Mouse (Mus musculus) kidney, embryonic 16.5 days (tissue): Measurements from ENCODE around the gene Selenos. TPM values are rescaled to one million over a fixed set of nuclear protein-coding genes. Genes with fewer than 3 reads are reported as not detected.

Experiments used
- ATAC-seq: fragments of 200-750 bp; cut with Nextera tagmentation; 2 replicates; pipeline ENCODE4 v1.8.0; 2017; ENCODE audit warnings: moderate TSS enrichment; ENCODE audit not compliant: low FRiP score, low TSS enrichment
- H3K27ac ChIP-seq: fragments of 300-500 bp; sonication (generic); 2 replicates; pipeline ENCODE4 v1.5.1; 2014; ENCODE audit warnings: low read length
- H3K27me3 ChIP-seq: fragments of 300-500 bp; sonication (generic); 2 replicates; pipeline ENCODE4 v1.6.1; 2014; ENCODE audit warnings: low read length, control low read depth, mixed read lengths; ENCODE audit not compliant: insufficient read depth
- H3K36me3 ChIP-seq: fragments of 300-500 bp; sonication (generic); 2 replicates; pipeline ENCODE4 v1.6.1; 2014; ENCODE audit warnings: low read length, control low read depth, mixed read lengths; ENCODE audit not compliant: insufficient read depth
- H3K4me1 ChIP-seq: fragments of 300-500 bp; sonication (generic); 2 replicates; pipeline ENCODE4 v1.6.1; 2014; ENCODE audit warnings: low read length, control low read depth, mixed read lengths; ENCODE audit not compliant: insufficient read depth
- H3K4me2 ChIP-seq: fragments of 300-500 bp; sonication (generic); replicated peaks from 2 replicates; pipeline ENCODE4 v1.6.1; 2014; ENCODE audit warnings: low read depth, low read length
- H3K4me3 ChIP-seq: fragments of 300-500 bp; sonication (generic); 2 replicates; pipeline ENCODE4 v1.5.1; 2014; ENCODE audit warnings: mild to moderate bottlenecking, low read length
- H3K9ac ChIP-seq: fragments of 300-500 bp; sonication (generic); replicated peaks from 2 replicates; pipeline ENCODE4 v1.6.1; 2014; ENCODE audit warnings: low read length
- H3K9me3 ChIP-seq: fragments of 300-500 bp; sonication (generic); 2 replicates; pipeline ENCODE4 v1.6.1; 2016; ENCODE audit warnings: low read length, control low read depth
- WGBS: fragments of 180-500 bp; shearing (Covaris S2); extraction: QIAGEN DNeasy Blood & Tissue Kit; methylation state at CpG from one replicate; pipeline ENCODE4 v1.1.7; 2014; 5-methylcytosine and 5-hydroxymethylcytosine counted together
- polyA plus RNA-seq: library from polyadenylated mRNA; unstranded; fragments of >200 nt; fragmentation: Nextera tagmentation; extraction: Ambion mirVana; gene quantifications from 2 replicates; pipeline ENCODE4 v1.2.1, GENCODE M21; 2015

Selenos gene
- polyA plus RNA-seq, 1 experiment from 2014 or later, result 125 TPM

DNA sequence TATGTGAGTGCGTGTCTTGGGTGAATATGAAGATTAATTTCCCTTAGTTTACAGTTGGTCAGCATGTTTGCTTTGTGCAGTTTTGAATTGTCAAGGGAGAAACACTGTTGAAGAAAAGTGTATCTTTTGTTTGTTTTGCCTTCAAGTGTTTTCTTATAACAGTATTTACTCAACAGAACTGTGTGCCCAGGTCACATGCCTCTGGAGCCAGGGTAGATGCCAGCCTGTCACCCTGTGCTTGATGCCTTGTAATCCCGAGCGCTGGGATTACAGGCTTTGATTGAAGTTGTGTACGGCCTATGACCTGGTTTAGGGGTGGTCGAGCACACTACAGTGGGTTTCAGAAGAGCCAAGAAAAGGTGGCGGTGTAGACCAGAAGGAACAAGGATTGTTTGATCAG, 4.3 kb downstream of the Selenos start:
- H3K4me1 ChIP-seq, result peaks cover 23% of the 10 kb centered on the region

DNA sequence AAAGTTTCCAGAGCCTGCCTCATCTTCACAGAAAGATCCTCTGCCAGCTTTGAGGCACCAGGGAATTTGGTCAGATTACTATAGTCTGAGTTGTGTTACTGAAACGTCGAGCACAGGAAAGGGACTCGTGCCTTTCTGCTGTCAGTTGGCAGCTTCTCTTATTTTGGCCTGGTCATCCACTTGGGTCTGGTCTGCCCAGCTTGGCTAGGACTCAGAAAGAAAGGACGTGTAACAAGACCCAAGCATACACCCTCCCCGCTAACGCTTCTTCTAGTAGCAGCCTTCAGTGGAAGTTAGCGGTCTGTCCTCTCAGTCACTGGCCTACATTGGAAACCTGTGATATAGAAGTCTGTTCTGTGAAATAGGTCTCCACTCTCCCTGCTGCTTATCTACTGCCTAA, 5.1 kb downstream of the Selenos start:
- WGBS, result 81% methylated on average over 7 of the region's 7 CpGs
- ATAC-seq, result no peak
- peaks cover 20% of the 10 kb centered on the region for H3K4me1 ChIP-seq
- no peak overlapping the region for H3K4me3 ChIP-seq
- peaks cover 69% of the 10 kb centered on the region for H3K36me3 ChIP-seq
- H3K9me3 ChIP-seq, result no peaks in the 10 kb centered on the region
- no peak overlapping the region for H3K4me2 ChIP-seq
- H3K27ac ChIP-seq, result no peak overlapping the region
- no peaks in the 10 kb centered on the region for H3K27me3 ChIP-seq
- no peak overlapping the region for H3K9ac ChIP-seq

More for the DNA sequence above, 4.3 kb downstream of the Selenos start:
- Histone ChIP-seq H3K9ac (no peak overlapping the region), H3K36me3 (peaks cover 62% of the 10 kb centered on the region), H3K4me3 (no peak overlapping the region), H3K27ac (no peak overlapping the region), H3K27me3 (no peaks in the 10 kb centered on the region), H3K9me3 (no peaks in the 10 kb centered on the region), H3K4me2 (no peak overlapping the region)
- no peak for ATAC-seq
- 78% methylated on average over 6 of the region's 6 CpGs for WGBS

DNA sequence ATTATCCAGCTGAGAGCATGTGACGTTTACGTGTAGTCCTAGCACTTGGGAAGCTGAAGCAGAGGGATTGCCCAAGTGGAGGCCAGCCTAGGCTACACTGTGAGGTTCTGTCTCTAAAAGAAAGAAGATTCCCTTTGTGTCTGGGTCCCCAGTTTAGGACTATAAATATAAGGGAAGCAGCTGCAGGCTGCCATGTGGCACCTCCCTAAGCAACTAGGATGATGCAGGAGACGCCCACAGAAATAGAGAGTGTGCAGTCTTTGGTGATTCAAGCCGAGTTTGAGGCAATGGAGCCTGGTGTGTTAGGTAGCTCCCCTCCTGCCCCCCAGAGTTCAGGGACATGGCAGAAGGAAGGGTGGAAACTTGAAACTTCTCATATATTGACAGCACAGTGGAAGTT, 8.2 kb downstream of the Selenos start:
- Histone ChIP-seq H3K4me2 (no peak overlapping the region), H3K9me3 (no peaks in the 10 kb centered on the region), H3K27ac (no peak overlapping the region), H3K9ac (no peak overlapping the region), H3K36me3 (peaks cover 83% of the 10 kb centered on the region), H3K4me1 (0 out of 2 replicates have a peak, but pooled peaks cover 8% of the 10 kb centered on the region), H3K27me3 (no peaks in the 10 kb centered on the region), H3K4me3 (no peak overlapping the region)
- no peak for ATAC-seq
- 83% methylated on average over 4 of the region's 4 CpGs for WGBS

DNA sequence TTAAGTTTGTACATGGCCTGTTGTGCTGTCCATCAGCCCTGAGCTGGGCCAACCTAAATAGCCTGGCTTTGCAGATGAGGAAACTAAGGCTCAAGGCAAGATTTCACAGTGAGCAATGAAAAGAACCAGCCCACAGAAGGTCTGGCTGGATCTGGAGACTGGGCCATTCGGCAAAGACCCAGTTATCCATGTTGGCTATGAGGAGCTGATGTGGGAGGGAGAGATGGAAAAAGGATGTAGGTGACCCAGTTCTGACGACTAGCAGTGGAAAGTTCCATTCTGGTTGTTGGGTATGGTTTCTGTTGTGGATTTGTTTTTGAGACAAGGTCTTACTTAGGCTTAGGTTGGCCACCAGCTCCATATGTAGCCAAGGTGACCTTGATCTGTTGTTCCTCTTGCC, 8.6 kb downstream of the Selenos start:
- Histone ChIP-seq H3K9ac (no peak overlapping the region), H3K27me3 (no peaks in the 10 kb centered on the region), H3K4me3 (no peak overlapping the region), H3K4me1 (0 out of 2 replicates have a peak, but pooled peaks cover 8% of the 10 kb centered on the region), H3K27ac (no peak overlapping the region), H3K36me3 (peaks cover 79% of the 10 kb centered on the region), H3K4me2 (no peak overlapping the region), H3K9me3 (no peaks in the 10 kb centered on the region)
- WGBS, result 85% methylated on average over 2 of the region's 2 CpGs
- ATAC-seq, result no peak

DNA sequence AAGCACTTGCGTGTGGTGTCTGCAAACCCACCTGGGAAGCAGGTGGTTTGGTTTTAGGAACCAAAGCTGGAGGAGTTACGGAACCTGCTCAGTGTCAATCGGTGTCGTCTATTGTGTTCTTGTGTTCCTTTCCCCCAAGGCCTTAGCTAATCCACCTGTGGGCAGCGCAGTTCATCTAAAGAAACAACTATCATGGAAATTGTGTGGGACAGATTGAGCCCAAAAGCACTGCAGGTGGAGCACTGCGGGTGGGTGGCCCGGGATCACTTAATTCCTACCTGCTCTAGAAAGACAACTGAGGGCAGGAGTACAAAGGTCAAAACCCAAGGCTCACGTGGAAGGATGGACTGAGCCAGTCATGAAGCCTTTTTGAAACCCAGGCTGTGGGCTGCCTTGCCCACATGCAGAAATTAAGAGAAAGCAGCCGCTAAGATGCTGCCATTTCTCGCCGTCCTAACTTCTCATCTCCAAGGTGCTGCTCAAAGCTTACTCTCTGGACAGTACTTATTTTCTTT, 11.3 kb downstream of the Selenos start:
- Histone ChIP-seq H3K27me3 (no peaks in the 10 kb centered on the region), H3K9ac (no peak overlapping the region), H3K4me2 (no peak overlapping the region), H3K9me3 (no peaks in the 10 kb centered on the region; the same call in 1 of the 2 replicates), H3K4me1 (no peaks in the 10 kb centered on the region), H3K4me3 (no peak overlapping the region), H3K36me3 (peaks cover 56% of the 10 kb centered on the region), H3K27ac (no peak overlapping the region)
- 87% methylated on average over 11 of the region's 11 CpGs for WGBS
- no peak for ATAC-seq

DNA sequence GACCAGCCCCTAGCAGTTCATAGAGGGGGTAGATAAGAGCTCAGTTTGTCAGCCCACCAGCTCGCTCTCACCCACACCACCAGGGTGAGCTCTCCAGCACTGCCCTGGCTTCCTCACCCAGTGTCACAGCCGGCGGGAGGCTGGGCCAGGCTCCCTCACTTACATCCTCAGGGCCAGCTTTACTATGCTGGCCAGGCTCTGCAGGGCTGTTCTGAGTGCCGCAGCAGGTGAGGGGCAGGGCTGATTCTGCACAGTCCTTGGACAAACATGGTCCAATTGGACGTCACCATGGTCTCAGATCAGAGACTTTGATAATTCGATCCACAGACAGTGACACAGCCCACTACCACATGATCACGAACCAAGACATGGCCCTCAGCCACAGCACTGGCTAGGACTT, 12.1 kb downstream of the Selenos start:
- H3K36me3 ChIP-seq, result peaks cover 49% of the 10 kb centered on the region
- no peak overlapping the region for H3K4me3 ChIP-seq
- no peak overlapping the region for H3K9ac ChIP-seq
- H3K4me1 ChIP-seq, result no peaks in the 10 kb centered on the region
- H3K27ac ChIP-seq, result no peak overlapping the region
- 0 out of 2 replicates have a peak, but pooled peaks have one; percentile 42 for ATAC-seq
- H3K27me3 ChIP-seq, result no peaks in the 10 kb centered on the region
- WGBS, result 70% methylated on average over 7 of the region's 7 CpGs
- no peaks in the 10 kb centered on the region; the same call in 1 of the 2 replicates for H3K9me3 ChIP-seq
- H3K4me2 ChIP-seq, result no peak overlapping the region

DNA sequence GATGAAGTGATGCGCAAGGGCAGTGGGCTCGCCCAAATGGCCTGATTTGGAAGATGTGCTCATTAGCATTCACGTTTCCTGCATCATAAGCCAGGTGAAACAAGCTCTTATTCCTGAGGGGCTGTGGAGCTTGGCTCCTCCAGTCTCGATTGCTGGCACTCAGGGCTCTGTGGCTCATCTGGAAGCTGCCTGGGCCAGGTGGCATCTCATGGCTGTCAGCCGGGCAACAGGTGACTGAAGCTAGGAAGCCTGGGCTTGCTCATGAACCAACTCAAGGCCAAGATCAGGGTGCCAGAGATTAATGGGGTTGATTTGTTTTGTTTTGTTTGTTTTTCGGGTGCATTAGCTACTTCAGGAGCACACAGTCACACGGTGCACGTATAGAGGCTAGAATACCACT, 13.2 kb downstream of the Selenos start:
- H3K4me3 ChIP-seq, result no peak overlapping the region
- H3K36me3 ChIP-seq, result peaks cover 38% of the 10 kb centered on the region
- no peaks in the 10 kb centered on the region for H3K27me3 ChIP-seq
- H3K4me2 ChIP-seq, result no peak overlapping the region
- no peak for ATAC-seq
- no peaks in the 10 kb centered on the region for H3K4me1 ChIP-seq
- no peaks in the 10 kb centered on the region; the same call in 1 of the 2 replicates for H3K9me3 ChIP-seq
- H3K27ac ChIP-seq, result no peak overlapping the region
- no peak overlapping the region for H3K9ac ChIP-seq
- 89% methylated on average over 8 of the region's 8 CpGs for WGBS

DNA sequence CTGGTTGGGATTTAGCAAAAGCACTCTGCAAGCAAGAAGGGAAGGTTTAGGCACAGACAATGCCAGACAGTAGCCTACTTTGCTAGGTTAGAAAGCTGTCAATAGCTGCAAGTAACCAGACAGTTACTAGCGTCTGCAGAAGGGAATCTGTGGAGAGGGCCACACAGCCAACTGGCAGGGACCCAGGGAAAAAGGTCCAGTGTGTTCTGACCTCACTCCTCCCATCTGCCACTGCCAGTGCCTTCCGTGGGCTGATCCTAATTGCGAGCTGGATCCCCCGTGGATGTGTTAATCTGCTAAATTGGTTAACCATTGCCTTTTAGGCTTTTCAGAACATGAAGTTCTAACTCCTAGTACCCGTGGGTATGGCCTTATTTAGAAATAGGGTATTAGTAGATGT, 14.7 kb downstream of the Selenos start:
- Histone ChIP-seq H3K9me3 (no peaks in the 10 kb centered on the region; the same call in 1 of the 2 replicates), H3K4me3 (no peak overlapping the region), H3K36me3 (peaks cover 24% of the 10 kb centered on the region), H3K9ac (no peak overlapping the region), H3K4me2 (no peak overlapping the region), H3K27me3 (no peaks in the 10 kb centered on the region), H3K4me1 (no peaks in the 10 kb centered on the region), H3K27ac (no peak overlapping the region)
- WGBS, result 75% methylated on average over 5 of the region's 5 CpGs
- no peak for ATAC-seq

DNA sequence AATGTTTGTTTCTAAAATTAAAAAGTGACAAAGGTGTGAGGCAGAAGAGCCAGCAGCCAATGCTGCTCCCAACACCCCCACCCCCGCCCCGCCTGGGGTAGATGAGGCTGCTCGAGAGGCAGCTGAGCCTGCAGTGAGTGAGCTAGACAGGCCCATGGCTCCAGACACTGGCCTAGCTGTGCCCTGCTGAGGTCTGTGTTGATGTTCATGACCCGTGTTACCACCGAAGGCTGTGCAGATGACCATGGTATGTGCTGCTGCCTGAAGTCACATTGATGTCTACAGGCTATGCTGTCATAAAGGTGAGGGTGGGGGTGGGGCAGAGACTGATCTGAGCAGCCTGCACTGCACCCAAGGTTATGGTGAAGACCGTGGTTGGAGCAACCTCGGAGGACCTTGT, 19.4 kb downstream of the Selenos start:
- Histone ChIP-seq H3K27me3 (no peaks in the 10 kb centered on the region), H3K4me3 (no peak overlapping the region), H3K4me1 (no peaks in the 10 kb centered on the region), H3K27ac (no peak overlapping the region), H3K4me2 (no peak overlapping the region), H3K9me3 (no peaks in the 10 kb centered on the region; the same call in 1 of the 2 replicates), H3K9ac (no peak overlapping the region), H3K36me3 (no peaks in the 10 kb centered on the region)
- no peak for ATAC-seq
- 82% methylated on average over 7 of the region's 7 CpGs for WGBS

DNA sequence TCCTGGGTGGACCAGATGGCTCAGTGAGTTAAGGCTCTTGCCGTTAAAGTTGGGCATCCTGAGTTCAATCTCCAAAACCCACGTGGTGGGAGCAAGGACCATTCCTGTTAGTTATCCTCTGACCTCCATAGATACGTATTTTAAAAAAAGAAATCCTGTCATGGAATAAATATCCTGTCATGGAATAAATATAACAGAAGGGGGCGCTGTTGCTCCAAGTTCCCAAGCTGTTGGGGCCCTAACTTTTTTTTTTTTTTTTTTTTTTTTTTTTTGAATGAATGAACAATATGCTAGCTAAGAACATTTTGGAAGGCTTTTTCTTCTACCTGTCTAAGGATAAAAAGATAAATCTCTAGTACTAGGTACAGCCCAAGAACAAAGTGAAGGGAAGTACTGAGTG, 22.4 kb downstream of the Selenos start:
- Histone ChIP-seq H3K27me3 (no peaks in the 10 kb centered on the region), H3K4me2 (no peak overlapping the region), H3K4me3 (no peak overlapping the region), H3K9ac (no peak overlapping the region), H3K27ac (no peak overlapping the region), H3K9me3 (no peaks in the 10 kb centered on the region), H3K36me3 (no peaks in the 10 kb centered on the region), H3K4me1 (no peaks in the 10 kb centered on the region; the same call in 1 of the 2 replicates)
- ATAC-seq, result no peak
- 6% methylated on average over 4 of the region's 4 CpGs for WGBS
